Mouse (Mus musculus) liver, embryonic 15.5 days (tissue): Measurements from ENCODE around the gene Cuedc2. TPM values are rescaled to one million over a fixed set of nuclear protein-coding genes. Genes with fewer than 3 reads are reported as not detected.

Experiments used
- ATAC-seq: fragments of 200-750 bp; cut with Nextera tagmentation; 2 replicates; pipeline ENCODE4 v1.8.0; 2017; ENCODE audit warnings: moderate number of reproducible peaks, mild to moderate bottlenecking, moderate library complexity; ENCODE audit not compliant: insufficient read depth
- H3K27ac ChIP-seq: fragments of 300-500 bp; sonication (generic); replicated peaks from 2 replicates; pipeline ENCODE4 v1.5.1; 2015; ENCODE audit warnings: mild to moderate bottlenecking, inconsistent platforms
- H3K27me3 ChIP-seq: fragments of 300-500 bp; sonication (generic); 2 replicates; pipeline ENCODE4 v1.6.1; 2015; ENCODE audit warnings: mild to moderate bottlenecking, inconsistent platforms
- H3K36me3 ChIP-seq: fragments of 300-500 bp; sonication (generic); replicated peaks from 2 replicates; pipeline ENCODE4 v1.6.1; 2015; ENCODE audit warnings: moderate library complexity, mild to moderate bottlenecking, inconsistent platforms
- H3K4me1 ChIP-seq: fragments of 300-500 bp; sonication (generic); replicated peaks from 2 replicates; pipeline ENCODE4 v1.6.1; 2015; ENCODE audit warnings: inconsistent platforms
- H3K4me2 ChIP-seq: fragments of 300-500 bp; sonication (generic); 2 replicates; pipeline ENCODE4 v1.6.1; 2015; ENCODE audit warnings: moderate library complexity, mild to moderate bottlenecking, inconsistent platforms
- H3K4me3 ChIP-seq: fragments of 300-500 bp; sonication (generic); replicated peaks from 2 replicates; pipeline ENCODE4 v1.5.1; 2015; ENCODE audit warnings: mild to moderate bottlenecking, inconsistent platforms
- H3K9ac ChIP-seq: fragments of 300-500 bp; sonication (generic); 2 replicates; pipeline ENCODE4 v1.6.1; 2015; ENCODE audit warnings: moderate library complexity, mild to moderate bottlenecking, inconsistent platforms
- H3K9me3 ChIP-seq: fragments of 300-500 bp; sonication (generic); replicated peaks from 2 replicates; pipeline ENCODE4 v1.6.1; 2016; ENCODE audit warnings: inconsistent platforms
- WGBS: fragments of 180-500 bp; shearing (Covaris S2); methylation state at CpG from one replicate; pipeline ENCODE4 v1.1.7; 2015; ENCODE audit warnings: mixed read lengths; ENCODE audit not compliant: insufficient replicate concordance; 5-methylcytosine and 5-hydroxymethylcytosine counted together
- polyA plus RNA-seq: library from polyadenylated mRNA; unstranded; fragments of >200 nt; fragmentation: Nextera tagmentation; extraction: Ambion mirVana; gene quantifications from 2 replicates; pipeline ENCODE4 v1.2.1, GENCODE M21; 2015

Gene Cuedc2
- polyA plus RNA-seq, 1 experiment from 2014 or later = 73.0 TPM

DNA sequence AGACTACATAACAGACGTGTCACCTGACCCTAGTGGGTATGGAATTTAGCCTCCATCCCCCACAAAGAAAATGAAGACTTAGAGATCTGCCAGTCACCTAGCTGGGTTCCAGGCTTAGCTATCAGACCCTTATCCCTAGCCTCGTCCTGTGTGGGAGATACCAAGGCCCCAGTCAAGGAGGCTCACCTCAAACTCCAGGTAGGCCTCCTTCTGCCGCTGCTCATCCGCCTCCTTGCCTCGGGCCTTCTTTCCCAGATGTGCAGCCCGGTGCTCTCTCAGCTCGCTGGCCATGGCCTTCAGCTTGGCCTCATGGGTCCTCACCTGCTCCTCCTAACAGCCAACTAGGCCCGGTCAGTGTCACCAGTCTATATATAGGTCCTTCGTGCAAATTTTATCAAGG, 25.4 kb downstream of the Cuedc2 start:
- H3K9me3 ChIP-seq = no peaks in the 10 kb centered on the region
- H3K9ac ChIP-seq = no peak overlapping the region; the same call in 1 of the 2 replicates
- H3K4me3 ChIP-seq = peak overlapping the region; percentile 50
- 83% methylated on average over 9 of the region's 9 CpGs for WGBS
- H3K27me3 ChIP-seq = peaks cover 66% of the 10 kb centered on the region
- H3K27ac ChIP-seq = peak overlapping the region; percentile 95
- no peak for ATAC-seq
- peaks cover 22% of the 10 kb centered on the region for H3K36me3 ChIP-seq
- H3K4me2 ChIP-seq = peak overlapping the region; percentile 90
- peaks cover 77% of the 10 kb centered on the region for H3K4me1 ChIP-seq

DNA sequence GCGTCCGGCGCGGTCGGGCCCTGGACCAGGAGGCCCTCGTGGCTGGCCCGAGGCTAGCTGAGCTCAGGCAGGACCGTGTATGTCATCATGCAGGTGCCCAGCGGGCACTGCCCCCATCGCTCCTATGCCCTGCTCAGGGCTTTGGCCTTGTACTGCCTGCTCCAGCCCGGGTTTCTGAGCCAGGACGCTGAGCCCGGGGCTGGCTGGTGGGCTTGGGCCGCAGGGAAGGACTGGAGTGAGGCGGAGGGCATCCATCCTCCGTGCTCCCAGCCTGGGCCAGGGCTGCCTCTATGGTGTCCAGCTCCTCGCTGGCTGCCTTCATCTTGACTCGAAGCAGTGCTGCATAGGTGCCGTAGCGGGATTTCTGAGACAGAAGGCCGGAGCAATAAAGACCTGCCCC, 25.9 kb downstream of the Cuedc2 start:
- no peak for ATAC-seq
- H3K27me3 ChIP-seq = peaks cover 66% of the 10 kb centered on the region
- peak overlapping the region; percentile 90; the same call in 1 of the 2 replicates for H3K4me2 ChIP-seq
- H3K4me1 ChIP-seq = peaks cover 71% of the 10 kb centered on the region
- peaks cover 22% of the 10 kb centered on the region for H3K36me3 ChIP-seq
- H3K9ac ChIP-seq = no peak overlapping the region
- WGBS = 88% methylated on average over 21 of the region's 21 CpGs
- peak overlapping the region; percentile 95; the same call in 1 of the 2 replicates for H3K27ac ChIP-seq
- H3K9me3 ChIP-seq = no peaks in the 10 kb centered on the region
- no peak overlapping the region for H3K4me3 ChIP-seq

DNA sequence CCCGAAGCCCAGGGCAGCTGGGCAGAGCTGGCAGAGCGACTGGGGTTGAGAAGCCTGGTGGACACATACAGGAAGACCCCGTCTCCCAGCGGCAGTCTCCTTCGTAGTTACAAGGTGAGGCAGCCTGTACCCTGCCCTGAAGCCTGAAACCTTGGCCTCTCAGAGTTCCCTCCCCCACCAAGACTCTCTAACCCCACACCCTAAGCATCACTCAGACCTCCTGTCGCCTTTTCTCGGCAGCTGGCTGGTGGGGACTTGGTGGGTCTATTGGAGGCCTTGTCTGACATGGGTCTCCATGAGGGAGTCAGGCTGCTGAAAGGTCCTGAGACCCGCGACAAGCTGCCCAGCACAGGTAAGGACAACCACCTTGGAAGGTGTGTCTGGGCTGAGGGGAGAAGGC, 27.2 kb downstream of the Cuedc2 start:
- Histone ChIP-seq H3K27me3 (peaks cover 59% of the 10 kb centered on the region), H3K4me2 (no peak overlapping the region), H3K9me3 (no peaks in the 10 kb centered on the region), H3K4me1 (peaks cover 64% of the 10 kb centered on the region), H3K9ac (no peak overlapping the region), H3K4me3 (no peak overlapping the region), H3K36me3 (peaks cover 22% of the 10 kb centered on the region), H3K27ac (no peak overlapping the region)
- WGBS = 90% methylated on average over 9 of the region's 9 CpGs
- ATAC-seq = no peak

DNA sequence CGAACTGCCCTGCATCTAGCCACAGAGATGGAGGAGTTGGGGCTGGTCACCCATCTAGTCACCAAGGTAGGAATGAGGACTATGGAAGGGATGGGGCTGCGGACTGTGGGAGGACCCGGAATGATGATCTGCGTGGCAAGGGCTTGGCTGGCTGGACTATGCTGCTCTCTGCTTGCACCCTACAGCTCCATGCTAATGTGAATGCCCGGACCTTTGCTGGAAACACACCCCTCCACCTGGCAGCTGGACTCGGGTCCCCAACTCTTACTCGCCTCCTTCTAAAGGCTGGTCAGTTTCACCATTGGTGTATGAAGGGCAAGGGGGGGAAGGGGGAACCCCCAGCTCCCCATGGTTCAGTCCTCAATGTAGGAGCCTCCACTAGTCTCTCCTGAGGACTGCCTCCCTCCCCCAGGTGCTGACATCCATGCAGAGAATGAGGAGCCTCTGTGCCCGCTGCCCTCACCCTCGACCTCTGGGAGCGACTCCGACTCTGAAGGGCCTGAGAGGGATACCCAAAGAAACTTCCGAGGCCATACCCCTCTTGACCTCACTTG, 28.1 kb downstream of the Cuedc2 start:
- Histone ChIP-seq H3K36me3 (peaks cover 22% of the 10 kb centered on the region), H3K4me2 (no peak overlapping the region), H3K27me3 (peaks cover 49% of the 10 kb centered on the region), H3K27ac (no peak overlapping the region), H3K9me3 (no peaks in the 10 kb centered on the region), H3K4me1 (peaks cover 63% of the 10 kb centered on the region), H3K9ac (no peak overlapping the region), H3K4me3 (no peak overlapping the region)
- ATAC-seq = no peak
- 86% methylated on average over 12 of the region's 12 CpGs for WGBS

DNA sequence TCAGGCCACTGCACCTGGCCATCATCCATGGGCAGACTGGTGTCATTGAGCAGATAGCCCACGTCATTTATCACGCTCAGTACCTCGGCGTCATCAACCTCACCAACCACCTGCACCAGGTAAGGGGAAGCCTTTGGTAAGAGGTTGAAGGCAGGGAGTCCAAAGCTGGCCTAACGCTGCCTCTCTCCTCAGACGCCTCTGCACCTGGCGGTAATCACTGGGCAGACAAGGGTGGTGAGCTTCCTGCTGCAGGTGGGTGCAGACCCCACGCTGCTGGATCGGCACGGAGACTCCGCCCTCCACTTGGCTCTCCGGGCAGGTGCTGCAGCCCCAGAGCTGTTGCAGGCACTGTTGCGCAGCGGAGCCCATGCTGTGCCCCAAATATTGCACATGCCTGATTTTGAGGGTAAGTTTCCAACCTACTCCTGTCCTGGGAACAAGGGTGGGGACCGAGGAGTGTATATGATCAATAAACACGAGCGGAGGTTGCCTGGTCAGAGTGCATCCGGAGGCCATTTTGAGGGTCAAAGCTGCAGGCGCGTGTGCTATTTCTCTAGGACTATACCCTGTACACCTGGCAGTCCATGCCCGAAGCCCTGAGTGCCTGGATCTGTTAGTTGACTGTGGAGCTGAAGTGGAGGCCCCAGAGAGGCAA, 28.7 kb downstream of the Cuedc2 start:
- Histone ChIP-seq H3K4me1 (peaks cover 62% of the 10 kb centered on the region), H3K9me3 (no peaks in the 10 kb centered on the region), H3K27me3 (peaks cover 43% of the 10 kb centered on the region), H3K4me2 (no peak overlapping the region; the same call in 1 of the 2 replicates), H3K9ac (peak overlapping the region; percentile 47; the same call in 1 of the 2 replicates), H3K27ac (no peak overlapping the region), H3K4me3 (no peak overlapping the region), H3K36me3 (peaks cover 22% of the 10 kb centered on the region)
- WGBS = 74% methylated on average over 21 of the region's 21 CpGs
- no peak for ATAC-seq

DNA sequence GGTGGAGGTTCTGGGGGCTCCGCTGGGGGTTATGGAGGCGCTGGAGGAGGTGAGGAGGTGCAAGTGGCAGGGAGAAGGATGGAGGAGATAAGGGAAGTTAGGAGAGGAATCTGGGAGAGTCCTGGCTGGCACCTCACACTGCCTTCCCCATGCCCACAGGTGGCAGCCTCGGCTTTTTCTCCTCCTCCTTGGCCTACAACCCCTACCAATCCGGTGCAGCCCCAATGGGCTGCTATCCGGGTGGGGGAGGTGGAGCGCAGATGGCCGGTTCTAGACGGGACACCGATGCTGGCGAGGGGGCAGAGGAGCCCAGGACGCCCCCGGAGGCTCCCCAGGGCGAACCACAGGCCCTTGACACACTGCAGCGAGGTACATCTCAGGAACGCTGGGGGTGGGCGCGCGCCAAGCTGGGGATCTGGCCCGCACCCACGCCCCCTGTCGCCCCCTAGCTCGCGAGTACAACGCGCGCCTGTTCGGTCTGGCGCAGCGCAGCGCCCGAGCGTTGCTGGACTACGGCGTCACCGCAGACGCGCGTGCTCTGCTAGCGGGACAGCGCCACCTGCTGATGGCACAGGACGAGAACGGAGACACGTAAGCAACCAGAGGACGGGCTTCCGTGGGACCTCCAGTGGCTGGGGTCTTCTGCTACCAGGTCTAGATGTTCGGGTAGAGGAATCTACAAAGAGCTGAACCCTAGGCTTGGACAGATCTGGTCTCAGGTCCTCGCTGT, 29.6 kb downstream of the Cuedc2 start:
- Histone ChIP-seq H3K9ac (peak overlapping the region; percentile 47), H3K9me3 (no peaks in the 10 kb centered on the region), H3K4me3 (peak overlapping the region; percentile 53), H3K4me1 (peaks cover 62% of the 10 kb centered on the region), H3K27ac (no peak overlapping the region; the same call in 1 of the 2 replicates), H3K4me2 (peak overlapping the region; percentile 90), H3K36me3 (peaks cover 22% of the 10 kb centered on the region), H3K27me3 (peaks cover 34% of the 10 kb centered on the region)
- ATAC-seq = no peak
- 3% methylated on average over 46 of the region's 47 CpGs for WGBS

DNA sequence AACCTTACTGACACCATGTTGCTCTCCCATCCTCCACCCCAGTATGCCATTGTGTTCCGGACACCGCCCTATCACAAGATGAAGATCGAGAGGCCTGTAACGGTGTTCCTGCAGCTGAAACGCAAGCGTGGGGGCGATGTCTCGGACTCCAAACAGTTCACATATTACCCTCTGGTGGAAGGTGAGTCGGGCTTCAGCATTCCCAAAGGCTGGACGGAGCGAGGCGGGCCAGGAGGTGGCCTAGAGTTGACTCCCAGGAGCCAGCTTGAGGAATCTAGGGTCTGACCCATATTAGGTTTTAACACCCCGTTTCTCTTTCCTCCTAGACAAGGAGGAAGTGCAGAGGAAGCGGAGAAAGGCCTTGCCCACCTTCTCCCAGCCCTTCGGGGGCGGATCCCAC, 30.2 kb downstream of the Cuedc2 start:
- H3K9ac ChIP-seq = no peak overlapping the region
- H3K4me1 ChIP-seq = peaks cover 61% of the 10 kb centered on the region

DNA sequence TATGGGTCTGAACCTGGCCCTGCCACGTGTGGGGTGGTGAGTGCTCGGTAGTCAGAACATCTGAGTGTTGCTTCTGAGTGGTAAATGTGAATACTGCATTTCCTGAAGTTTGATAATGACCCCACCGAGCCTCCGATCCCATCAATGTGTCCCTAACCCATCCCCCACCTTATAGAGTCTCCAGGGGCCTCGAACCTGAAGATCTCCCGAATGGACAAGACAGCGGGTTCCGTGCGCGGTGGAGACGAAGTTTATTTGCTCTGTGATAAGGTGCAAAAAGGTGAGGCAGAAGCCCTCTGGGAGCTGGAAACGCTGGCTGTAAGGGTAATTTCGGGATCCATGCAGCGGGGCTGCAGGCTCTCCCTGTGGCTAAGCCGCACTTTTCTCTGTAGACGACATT, 30.7 kb downstream of the Cuedc2 start:
- H3K9ac ChIP-seq = no peak overlapping the region
- no peak overlapping the region for H3K27ac ChIP-seq
- ATAC-seq = no peak
- peaks cover 22% of the 10 kb centered on the region for H3K36me3 ChIP-seq
- 82% methylated on average over 16 of the region's 16 CpGs for WGBS
- H3K4me3 ChIP-seq = no peak overlapping the region
- H3K4me2 ChIP-seq = no peak overlapping the region
- no peaks in the 10 kb centered on the region for H3K9me3 ChIP-seq
- peaks cover 56% of the 10 kb centered on the region for H3K4me1 ChIP-seq
- H3K27me3 ChIP-seq = peaks cover 24% of the 10 kb centered on the region

More for the DNA sequence above, 30.2 kb downstream of the Cuedc2 start:
- Histone ChIP-seq H3K4me3 (peak overlapping the region; percentile 53; the same call in 1 of the 2 replicates), H3K27me3 (peaks cover 29% of the 10 kb centered on the region), H3K36me3 (peaks cover 22% of the 10 kb centered on the region), H3K27ac (no peak overlapping the region), H3K4me2 (peak overlapping the region; percentile 90), H3K9me3 (no peaks in the 10 kb centered on the region)
- no peak for ATAC-seq
- 67% methylated on average over 16 of the region's 16 CpGs for WGBS

DNA sequence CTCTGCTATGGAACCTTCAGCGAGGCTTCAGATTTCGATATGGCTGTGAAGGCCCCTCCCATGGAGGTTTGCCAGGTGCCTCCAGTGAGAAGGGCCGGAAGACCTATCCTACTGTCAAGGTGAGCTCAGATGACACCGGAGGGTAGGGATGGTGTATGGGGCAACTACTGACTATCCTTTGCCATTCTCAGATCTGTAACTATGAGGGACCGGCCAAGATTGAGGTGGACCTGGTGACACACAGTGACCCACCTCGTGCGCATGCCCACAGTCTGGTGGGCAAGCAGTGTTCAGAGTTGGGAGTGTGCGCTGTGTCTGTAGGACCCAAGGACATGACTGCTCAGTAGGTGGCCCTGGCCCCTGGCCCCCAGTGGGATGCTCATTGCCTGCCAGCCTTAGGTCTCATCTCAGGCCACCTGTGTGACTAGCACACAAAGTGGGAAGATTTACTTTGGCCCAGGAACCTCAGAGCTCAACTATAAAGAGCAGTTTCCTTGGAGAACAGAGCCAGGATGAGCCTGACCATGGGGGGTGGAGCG, 31.7 kb downstream of the Cuedc2 start:
- no peak overlapping the region for H3K4me3 ChIP-seq
- H3K27me3 ChIP-seq = peaks cover 26% of the 10 kb centered on the region
- ATAC-seq = no peak
- 86% methylated on average over 9 of the region's 9 CpGs for WGBS
- H3K4me1 ChIP-seq = peaks cover 48% of the 10 kb centered on the region
- H3K9ac ChIP-seq = no peak overlapping the region
- H3K9me3 ChIP-seq = no peaks in the 10 kb centered on the region
- no peak overlapping the region for H3K4me2 ChIP-seq
- H3K36me3 ChIP-seq = peaks cover 20% of the 10 kb centered on the region
- no peak overlapping the region for H3K27ac ChIP-seq

DNA sequence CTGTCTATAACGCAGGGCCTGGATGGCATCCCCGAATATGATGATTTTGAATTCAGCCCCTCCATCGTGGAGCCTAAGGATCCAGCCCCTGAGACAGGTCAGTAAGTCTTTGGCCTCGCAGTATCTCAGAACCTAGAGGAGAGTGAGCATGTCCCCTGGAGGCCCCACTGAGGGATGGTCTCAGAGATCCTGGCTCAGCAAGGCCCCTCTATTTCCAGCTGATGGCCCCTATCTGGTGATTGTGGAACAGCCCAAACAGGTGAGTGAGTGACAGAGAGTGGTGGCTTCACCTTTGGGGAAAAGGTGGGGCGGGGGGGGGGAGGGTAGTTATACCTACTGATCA, 32.3 kb downstream of the Cuedc2 start:
- H3K27ac ChIP-seq = peak overlapping the region; percentile 85
- 63% methylated on average over 5 of the region's 5 CpGs for WGBS
- H3K9me3 ChIP-seq = no peaks in the 10 kb centered on the region
- peaks cover 30% of the 10 kb centered on the region for H3K27me3 ChIP-seq
- peaks cover 14% of the 10 kb centered on the region for H3K36me3 ChIP-seq
- peak overlapping the region; percentile 97 for H3K4me2 ChIP-seq
- no peak for ATAC-seq
- peak overlapping the region; percentile 78; the same call in 1 of the 2 replicates for H3K9ac ChIP-seq
- peaks cover 47% of the 10 kb centered on the region for H3K4me1 ChIP-seq
- peak overlapping the region; percentile 77 for H3K4me3 ChIP-seq
